Mouse (Mus musculus): ENCODE measurements around the gene Rasa4. TPM values are rescaled to one million over a fixed set of nuclear protein-coding genes. Genes with fewer than 3 reads are reported as not detected.
A peak's percentile ranks its signal among the peaks of the same experiment; 100 is the strongest.
"Not testable (repeated sequence)": the region's sequence is repeated elsewhere in the genome, so short reads cannot be mapped to it uniquely, and the experiment has no call there.

Rasa4 gene
- 11.2 and 13.3 TPM in 2 replicates for polyA plus RNA-seq (2015; fragmentation: Nextera tagmentation; extraction: Ambion mirVana)

DNA sequence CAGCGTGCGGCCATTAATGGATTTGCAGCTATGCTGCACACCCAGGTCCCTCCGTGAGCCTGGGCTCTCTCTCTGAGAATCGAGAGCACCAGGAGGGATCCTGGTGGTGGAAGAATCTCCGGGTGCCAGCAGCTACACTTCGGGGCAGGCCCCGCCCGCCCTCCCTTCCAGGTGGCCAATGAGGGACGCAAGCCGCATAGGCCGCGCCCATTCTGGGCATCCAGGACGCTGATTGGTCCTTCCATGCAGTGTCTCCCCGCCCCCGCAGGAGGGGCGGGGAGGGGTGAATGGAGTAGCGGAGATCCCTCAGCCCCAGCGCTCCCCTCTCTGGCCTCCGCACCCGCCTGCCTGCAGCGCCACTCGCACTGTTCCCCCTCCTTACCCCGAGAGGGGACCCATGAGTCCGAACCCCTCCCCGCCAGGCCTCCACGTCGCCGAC is at the start of gene Rasa4:
Gene Rasa4 (plus strand): TSS at position 248 of the 439 bp plus-strand sequence.
- peak; percentile 97 for DNase-seq (ENCODE audit: low spot score)

DNA sequence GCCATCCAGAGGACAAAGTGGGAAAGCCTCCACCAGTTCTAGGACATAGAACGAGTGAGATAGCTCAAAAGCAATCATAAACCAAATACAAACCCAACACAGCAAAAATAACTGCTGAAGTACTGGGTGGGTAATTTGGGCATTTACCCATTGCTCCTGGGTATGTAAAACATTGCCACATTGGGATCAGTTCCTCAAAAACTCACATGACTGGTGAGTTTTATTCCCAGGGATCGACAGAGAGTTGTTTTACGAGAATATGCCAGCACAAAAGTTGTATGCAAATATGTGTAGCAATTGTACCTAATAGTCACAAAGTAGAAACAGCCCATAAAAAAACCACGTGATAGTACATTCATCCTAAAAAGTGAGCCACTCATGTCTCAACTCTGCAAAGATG is 48.8 kb upstream of the Rasa4 start:
- DNase-seq (ENCODE audit: low spot score): no peak

DNA sequence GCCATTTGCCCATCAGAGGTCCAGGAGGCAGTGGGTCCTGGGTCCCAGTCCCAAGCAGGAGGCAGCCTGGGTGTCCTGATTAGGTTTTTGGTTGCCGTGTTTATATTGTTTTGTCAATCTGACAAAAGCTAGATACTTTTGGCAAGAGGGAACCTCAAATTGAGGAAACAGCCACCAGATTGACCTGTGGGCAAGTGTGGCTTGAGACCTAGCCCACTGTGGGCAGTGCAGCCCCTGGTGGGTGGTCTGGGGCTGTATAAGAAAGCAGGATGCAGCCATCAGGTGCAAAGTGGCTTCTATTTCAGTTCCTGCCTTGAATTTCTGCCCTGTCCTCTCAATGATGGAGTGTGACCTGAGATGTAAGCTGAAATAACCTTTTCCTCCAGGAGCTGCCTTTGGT is 48.4 kb upstream of the Rasa4 start:
- no peak for DNase-seq (ENCODE audit: low spot score)

DNA sequence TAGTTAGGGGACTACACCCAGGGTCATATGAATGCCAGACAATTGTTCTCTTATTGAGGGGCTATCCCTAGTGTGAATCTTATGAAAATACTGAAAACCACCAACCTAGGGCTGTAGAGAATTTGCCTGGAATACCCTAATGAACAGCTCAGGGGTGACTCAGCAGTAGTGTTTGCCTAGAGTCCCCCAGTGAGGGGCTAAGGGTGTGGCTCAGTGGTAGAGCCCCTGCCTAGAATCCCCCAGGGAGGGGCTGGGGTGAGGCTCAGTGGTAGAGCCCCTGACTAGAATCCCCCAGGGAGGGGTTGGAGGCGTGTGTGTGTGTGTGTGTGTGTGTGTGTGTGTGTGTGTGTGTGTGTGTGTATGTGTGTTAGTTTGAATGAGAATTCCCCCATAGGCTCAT is 47.0 kb upstream of the Rasa4 start:
- DNase-seq (ENCODE audit: low spot score): no peak

DNA sequence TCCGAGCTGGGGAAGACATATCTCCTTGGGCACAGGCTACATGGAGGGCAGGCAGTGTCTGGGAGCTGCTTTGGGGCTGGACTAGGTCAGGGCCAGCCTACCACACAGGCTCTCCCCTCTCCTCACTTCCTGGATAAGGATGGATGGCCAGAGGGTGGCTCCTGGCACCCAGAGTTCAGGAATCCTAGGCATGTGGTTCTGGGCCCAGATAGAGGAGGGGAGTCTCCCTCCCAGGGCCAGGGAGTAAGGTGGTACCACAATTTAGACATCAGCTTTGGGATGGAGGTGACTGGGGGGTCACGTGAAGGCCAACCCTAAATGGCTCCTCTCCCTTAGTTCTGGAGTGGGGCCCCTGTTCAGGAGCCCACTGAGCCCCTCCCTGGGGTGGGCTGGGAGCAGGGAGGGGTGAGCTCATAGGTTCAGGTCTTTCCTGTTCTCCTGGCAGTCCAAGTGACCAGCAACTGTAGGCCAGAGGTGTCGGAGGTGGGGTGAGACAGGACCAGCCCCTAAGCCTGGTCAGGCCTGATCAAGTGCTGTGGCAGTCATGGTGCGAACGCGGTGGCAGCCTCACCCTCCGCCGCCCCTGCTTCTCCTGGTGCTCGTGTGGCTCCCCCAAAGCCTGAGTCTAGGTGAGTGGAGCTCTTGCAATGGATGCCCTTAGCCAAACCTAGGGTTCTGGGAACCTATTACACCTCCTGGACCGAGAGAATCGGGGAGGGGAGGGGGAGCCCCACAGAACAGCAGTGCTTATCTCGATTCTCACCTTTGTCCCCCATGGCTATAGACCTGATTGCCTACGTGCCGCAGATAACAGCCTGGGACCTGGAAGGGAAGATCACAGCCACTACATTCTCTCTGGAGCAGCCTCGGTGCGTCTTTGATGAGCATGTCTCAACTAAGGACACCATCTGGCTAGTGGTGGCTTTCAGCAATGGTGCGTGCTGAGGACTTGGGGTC is 45.2 kb upstream of the Rasa4 start, which contains the start of gene Upk3b:
Gene Upk3b (plus strand): TSS at position 239 of the 957 bp plus-strand sequence.
- no peak for DNase-seq (ENCODE audit: low spot score)

DNA sequence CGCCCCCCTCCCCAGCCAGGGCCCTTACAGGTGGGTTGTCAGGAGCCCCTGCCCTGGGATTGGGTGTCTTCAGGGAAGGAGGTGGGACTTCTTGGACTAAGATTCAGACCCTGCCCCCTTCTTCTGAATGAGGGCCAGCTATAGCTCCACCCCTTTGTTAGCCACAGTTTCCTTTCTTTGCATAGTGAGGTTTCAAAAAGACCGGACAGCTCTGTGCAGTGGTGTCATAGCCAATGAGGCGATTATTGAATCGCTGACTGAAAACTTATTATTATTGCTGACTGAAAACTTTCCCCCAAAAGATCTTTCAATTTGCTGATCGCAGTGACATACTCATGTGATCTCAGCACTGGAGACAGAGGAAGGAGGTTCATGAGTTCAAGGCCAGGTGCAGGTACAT is 43.5 kb upstream of the Rasa4 start:
- DNase-seq (ENCODE audit: low spot score): no peak

DNA sequence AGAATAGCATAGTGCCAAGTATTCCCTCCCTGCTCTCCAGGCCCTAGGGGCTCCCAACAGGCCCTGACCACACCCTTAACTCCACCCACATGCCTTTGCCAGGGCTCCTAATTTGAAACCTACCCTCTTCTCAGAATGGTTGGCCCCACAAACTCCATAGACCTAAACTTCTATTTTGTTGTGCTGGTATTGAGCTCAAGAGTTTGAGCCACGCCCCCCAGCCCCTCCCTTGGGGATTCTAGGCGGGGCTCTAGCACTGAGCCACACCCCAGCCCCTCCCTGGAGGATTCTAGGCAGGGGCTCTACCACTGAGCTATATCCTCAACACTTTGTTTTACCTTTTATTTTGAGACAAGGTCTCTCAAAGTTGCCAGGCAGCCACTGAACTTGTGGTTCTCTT is 42.5 kb upstream of the Rasa4 start:
- DNase-seq (ENCODE audit: low spot score): no peak

DNA sequence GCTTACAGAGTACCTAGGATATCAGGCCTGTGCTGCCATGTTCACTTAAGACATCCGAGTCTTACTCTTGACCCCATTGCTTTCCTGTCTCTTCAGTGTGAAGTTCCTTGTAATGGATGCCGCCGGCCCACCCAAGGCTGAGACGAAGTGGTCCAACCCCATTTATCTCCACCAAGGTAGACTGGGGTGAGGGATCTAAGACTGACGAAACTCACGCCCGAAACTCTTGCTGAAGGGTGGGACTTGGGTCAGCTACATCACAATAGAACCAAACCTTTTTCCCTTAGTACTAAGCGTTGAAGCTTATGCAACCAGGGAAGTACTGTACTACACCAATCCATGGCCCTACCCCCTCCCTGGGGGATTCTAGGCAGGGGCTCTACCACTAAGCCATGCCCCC is 42.0 kb upstream of the Rasa4 start:
- no peak for DNase-seq (ENCODE audit: low spot score)

DNA sequence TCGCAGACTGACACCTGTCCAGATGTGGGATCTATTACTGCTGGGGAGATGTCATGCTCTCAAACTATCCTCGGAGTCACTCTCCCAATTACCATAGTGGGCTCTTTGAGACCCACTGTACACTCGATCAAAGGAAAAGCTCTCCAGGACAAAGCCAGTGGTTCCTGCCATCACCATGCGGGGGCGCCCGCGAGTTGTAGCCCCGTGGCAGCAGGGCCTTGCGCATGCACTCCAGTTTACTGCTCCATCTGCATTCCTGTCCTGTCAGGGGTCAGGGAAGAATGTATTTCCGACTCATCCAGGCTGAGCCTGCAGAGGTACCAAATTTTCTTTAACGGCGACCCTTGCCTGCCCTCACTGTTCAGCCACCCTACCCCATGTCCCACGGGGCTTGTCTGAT is 38.9 kb upstream of the Rasa4 start:
- DNase-seq (ENCODE audit: low spot score): no peak

DNA sequence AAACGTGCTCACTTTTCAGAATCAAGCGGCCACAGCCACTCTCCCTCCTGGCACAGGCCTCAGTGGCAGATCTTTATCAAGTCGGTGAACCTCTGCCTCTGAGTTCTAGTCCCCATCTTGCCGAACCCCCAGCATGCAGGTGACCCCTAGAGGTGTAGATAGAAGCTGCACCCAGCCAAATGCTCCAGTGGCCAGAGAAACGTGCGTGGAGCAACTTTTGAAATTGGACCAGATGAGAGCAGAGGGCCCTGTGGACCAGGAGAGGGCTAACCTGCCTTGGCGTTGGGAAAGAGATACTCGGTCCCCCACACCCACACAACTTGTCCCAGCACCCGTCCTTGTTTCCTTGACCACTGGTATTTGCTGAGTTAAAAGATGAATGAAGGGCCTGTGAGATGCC is 38.3 kb upstream of the Rasa4 start:
- DNase-seq (ENCODE audit: low spot score): peak; percentile 44

DNA sequence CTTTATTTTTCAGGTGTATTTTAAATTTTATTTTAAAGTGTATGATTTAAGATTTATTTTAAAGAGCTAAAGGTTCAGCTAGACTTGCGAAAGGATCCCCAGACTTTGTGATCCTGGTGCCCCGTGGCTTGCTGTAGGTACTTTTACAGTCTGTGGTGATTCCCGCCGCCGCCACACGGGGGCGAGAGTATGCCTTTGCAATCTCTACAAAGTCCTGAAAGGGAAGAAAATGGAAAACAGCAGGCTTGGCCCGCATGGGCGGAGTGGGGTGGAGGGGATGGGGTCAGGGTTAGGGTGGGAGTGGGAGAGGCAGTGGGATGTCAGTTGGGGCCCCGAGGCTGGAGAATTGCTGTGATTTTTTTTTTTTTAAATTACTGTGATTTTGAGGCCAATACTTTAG is 37.7 kb upstream of the Rasa4 start:
- peak; percentile 82 for DNase-seq (ENCODE audit: low spot score)

DNA sequence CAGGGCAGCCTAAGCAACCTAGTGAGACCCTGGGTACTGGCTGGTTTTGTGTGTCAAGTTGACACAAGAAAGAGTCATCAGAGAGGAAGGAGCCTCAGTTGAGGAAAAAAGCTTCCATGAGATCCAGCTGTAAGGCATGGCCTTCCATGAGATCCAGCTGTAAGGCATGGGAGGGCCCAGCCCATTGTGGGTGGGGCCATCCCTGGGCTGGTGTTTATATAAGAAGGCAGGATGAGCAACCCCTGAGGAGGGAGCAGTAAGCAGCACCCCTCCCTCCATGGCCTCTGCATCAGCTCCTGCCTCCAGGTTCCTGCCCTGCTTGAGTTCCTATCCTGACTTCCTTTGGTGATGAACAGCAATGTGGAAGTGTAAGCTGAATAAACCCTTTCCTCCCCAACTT is 35.2 kb upstream of the Rasa4 start:
- DNase-seq (ENCODE audit: low spot score): not testable (repeated sequence)

DNA sequence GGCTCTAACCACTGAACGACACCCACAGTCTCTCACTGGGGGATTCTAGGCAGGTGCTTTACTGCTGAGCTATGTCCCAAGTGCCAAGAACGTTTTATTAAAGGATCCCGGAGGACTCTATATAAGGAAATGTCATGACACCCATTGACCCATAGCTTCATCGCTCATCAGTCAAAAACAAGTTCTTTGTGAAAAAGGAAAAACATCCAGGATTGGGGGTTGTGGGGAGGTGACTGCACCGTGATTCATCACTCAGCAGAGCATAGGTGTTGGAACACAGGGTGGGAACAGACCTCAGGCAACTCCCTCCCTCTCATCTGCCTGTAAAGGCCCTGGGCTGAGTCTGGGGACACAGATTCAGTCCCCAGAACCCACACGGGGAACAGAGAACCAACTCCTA is 33.8 kb upstream of the Rasa4 start:
- no peak for DNase-seq (ENCODE audit: low spot score)

DNA sequence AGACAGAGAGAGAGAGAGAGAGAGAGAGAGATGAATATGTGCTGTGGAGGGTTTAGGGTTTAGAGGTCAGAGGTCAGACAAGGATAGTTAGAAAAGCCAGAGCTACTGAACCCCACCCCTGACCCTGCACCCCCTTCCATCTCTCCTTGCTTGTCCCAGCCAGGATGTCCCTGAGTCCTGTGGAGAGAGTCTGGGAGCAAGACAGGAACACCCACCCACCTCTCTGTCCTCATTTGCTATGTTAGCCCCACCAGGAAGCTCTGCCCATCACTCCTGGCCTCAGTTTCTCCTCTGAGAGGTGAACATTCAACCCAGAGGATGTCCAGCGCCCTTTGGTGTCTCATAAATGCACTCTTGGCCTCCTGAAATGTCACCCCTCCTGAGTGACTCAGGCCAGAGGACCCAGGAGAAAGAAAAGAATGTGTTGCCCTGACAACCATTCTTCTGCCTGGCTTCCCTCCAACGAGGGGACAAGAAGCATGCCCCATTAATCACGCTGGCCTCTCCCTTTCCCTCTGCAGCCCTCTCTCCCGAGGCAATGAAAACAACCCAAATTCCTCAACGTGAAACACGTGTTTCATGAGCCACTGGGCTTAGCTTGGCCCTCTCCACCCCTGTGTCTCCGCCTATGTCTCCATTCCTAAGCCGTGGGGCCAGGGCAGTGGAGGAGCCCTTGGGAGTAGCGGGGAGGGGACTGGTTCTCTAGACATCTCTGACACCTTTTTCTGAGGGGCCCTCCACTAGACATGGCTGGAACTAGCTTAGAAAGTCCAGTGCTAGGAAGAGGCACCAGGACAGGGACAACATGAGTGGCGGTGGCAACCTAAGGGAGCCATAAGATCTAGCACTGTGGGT is 32.3 kb upstream of the Rasa4 start:
- no peak for DNase-seq (ENCODE audit: low spot score)

DNA sequence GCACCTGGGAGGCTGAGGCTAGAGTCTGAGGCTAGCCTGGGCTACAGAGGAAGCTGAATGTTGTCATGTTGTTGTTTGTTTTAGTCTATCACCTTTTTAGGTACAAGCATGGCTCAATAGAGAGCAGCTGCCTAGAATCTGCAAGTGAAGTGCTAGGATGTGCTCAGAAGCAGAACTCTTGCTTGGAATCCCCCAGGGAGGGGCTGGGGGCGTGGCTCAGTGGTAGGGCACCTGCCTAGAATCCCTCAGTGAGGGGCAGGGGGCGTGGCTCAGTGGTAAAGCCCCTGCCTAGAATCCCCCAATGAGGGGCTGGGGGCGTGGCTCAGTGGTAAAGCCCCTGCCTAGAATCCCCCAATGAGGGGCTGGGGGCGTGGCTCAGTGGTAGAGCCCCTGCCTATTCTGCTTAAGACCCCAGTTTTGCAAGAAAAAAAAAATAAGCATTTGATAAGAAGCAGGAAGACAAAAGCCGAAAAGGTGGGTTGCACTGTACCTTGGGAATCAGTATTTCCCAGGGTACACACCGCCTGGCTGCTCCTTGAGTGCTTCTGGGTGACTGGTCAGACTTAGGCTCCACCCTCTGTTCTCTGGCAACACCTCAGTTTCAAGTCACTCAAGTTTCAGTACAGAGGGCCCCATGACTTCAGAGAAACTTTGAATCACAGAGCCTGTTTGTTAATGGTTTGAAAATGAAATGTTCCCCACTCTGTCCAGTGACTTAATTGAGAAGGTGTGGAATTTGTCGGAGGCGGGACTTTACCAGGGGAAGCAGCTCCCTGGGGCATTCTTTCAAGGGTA is 30.7 kb upstream of the Rasa4 start:
- no peak for DNase-seq (ENCODE audit: low spot score)

DNA sequence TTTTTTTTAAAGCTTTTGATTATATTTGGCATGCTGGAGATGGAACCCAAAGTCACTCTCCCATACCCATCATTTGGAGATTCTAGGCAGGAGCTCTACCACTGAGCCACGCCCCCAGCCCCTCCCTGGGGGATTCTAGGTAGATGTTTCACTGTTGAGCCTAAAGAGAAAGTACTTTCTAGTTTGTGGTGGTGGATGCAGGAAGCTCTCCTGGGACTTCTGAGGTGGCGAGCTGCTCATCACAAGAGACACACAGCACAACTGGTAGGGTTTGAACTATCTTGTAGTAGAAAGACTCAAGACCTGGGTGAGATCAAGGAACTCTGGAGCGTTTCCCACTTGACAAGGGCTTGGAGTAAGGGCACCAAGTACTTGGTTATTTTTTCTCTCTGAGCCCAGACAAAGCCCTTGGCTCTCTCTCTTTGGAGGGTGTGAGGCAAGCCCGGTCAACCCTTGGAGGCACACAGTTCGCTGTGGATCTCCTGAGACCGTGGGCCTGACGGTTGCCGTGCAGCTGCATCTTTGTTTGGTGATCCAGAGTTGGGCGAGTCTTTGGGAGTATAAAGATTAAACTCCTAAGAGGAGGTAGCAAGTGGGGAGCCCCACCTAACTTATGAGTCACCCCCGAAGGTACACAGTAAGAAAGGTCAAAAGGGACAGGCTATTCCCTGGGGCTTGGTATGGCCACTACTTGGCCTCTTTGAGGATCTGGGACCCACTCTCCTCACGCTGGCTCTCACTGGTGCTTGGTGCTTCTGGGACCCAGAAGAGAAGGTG is 29.2 kb upstream of the Rasa4 start, which contains the start of gene Upk3bl:
Gene Upk3bl (plus strand): TSS at position 192 of the 777 bp plus-strand sequence.
- no peak for DNase-seq (ENCODE audit: low spot score)

DNA sequence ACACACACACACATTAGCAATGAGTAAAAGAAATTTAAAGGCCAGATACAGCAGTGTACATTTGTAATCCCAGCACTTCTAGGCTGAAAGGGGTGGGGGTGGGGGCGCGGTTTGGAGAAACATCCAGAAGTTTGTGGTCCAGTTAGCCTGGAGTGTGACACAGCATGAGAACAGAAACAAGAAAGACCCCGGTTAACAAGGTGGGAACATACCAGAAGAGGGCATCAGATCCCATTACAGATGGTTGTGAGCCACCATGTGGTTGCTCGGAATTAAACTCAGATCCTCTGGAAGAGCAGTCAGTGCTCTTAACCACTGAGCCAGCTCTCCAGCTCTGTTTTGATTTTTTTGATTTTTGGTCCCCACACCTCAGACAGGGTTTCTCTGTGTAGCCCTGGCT is 27.7 kb upstream of the Rasa4 start:
- no peak for DNase-seq (ENCODE audit: low spot score)

DNA sequence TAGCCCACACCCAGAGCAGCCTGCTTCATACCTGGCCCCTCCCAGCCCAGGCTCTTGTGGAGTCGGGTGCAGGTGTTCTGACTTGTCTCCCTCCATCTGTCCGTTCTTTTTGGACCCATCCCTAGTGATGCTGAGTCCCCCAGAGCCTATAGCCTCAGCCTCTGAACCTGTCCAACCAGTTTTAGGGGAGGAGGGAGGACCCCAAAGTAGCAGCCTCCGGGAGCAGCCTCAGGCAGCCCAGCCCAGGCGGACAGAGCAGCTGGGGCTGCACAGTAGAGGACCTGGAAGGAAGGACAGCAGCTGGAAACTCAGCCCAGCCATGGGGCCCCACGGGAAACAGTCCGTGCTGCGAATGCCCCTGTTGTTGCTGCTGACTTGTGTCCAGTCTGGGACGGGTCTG is 26.6 kb upstream of the Rasa4 start:
- no peak for DNase-seq (ENCODE audit: low spot score)

DNA sequence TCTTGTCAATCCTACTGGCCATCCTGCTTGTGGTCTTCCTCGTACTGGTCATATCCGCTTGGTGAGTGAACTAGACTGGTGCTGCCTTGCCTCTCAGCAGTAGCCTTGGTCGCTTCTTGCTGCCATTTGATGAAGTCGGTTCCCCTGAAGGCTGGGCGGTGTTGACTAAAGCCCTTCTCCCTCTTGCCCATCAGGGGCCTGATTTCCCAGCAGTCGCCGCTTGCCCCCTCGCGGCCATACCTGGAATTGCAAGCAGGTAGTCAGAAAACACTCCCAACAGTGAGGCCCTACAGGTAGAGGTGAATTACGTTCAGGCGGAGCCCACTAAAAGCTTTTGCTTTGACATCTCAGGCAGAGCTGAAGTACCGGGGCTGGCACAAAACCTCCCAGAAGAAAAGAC is 22.1 kb upstream of the Rasa4 start:
- DNase-seq (ENCODE audit: low spot score): peak; percentile 71

DNA sequence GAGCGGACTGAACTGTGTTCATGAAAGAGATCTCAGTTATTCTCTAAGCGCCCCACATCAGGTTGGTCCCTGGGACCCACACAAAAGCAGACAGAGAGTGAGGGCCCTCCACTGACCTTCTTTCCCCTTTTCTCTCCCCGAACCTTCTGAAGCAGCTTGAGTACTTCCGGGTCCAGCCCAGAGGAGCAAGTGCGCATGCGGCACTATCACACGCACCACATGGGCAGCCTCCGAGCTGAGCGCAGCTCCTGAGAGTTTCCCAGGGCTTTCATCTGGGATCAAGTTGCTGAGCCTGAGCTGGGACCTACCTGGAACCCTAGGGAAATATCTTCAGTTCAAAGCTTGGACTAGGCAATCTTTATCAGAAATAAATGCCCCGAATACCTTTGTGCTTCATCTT is 19.8 kb upstream of the Rasa4 start:
- no peak for DNase-seq (ENCODE audit: low spot score)
